Mouse (Mus musculus): ENCODE results near the gene Gcsh. TPM values are rescaled to one million over a fixed set of nuclear protein-coding genes. Genes with fewer than 3 reads are reported as not detected.

Gcsh gene
- total and polyA plus RNA-seq, 2 experiments from 2014 or later = 46.5 to 93.9 TPM

DNA sequence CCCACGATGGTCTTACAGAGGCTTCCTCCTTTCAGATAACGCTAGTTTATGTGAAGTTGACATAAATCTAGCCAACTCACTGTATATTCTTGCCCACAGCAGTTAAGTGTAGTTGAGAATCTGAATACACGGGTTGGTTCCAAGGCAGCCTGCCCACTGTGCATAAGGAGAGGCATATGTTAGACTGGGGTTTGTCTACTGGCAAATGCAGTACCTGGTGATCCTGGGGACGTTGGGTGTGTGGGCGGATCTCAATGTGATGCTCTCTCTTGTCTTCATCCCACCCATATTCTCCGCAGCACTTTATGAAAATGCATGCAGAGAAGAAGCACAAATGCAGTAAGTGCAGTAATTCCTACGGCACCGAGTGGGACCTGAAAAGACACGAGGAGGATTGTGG, 38.9 kb downstream of the Gcsh start:
- Histone ChIP-seq H3K4me2 (ENCODE audit: low read depth, low read length, poor library complexity, severe bottlenecking) (no peak overlapping the region), H3K36me3 (ENCODE audit: insufficient read depth, low read length) (peaks cover 54% of the 10 kb centered on the region), H3K9me3 (ENCODE audit: low read length) (no peaks in the 10 kb centered on the region), H3K27me3 (ENCODE audit: insufficient read depth, low read length) (no peaks in the 10 kb centered on the region), H3K27ac (ENCODE audit: low read depth, low read length) (no peak overlapping the region), H3K4me3 (ENCODE audit: low read depth, low read length) (no peak overlapping the region), H3K4me1 (ENCODE audit: insufficient read depth, low read length) (no peaks in the 10 kb centered on the region), H3K9ac (replicated peaks; ENCODE audit: low read length, poor library complexity, severe bottlenecking) (no peak overlapping the region)
- ATAC-seq (ENCODE audit: low FRiP score) = no peak
- DNase-seq (ENCODE audit: low spot score) = no peak
- WGBS = 94% methylated on average over 9 of the region's 9 CpGs
- TF ChIP-seq CTCF (IDR thresholded peaks at IDR 0.05) = no peak

DNA sequence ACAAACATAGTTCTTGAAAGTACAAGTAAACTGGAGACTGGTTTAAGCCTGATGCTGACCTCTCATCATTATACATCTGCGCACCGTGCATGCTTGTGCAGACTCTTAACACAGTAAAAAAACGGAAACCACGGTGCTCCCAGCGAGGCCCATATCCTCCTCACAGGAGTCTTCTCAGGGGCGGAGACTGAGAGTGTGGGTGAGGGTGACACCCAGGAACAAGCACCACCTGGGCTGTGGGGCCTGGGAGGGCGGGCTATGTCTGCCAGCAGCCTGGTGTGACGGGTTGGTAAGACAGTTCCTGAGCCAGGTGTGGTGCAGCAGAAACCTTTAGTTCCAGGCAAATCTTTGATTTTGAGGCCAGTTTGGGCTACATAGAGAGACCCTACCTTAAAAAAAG, 40.9 kb downstream of the Gcsh start:
- Histone ChIP-seq H3K4me2 (ENCODE audit: low read depth, low read length, poor library complexity, severe bottlenecking) (no peak overlapping the region), H3K9ac (replicated peaks; ENCODE audit: low read length, poor library complexity, severe bottlenecking) (no peak overlapping the region)
- 91% methylated on average over 8 of the region's 8 CpGs for WGBS

DNA sequence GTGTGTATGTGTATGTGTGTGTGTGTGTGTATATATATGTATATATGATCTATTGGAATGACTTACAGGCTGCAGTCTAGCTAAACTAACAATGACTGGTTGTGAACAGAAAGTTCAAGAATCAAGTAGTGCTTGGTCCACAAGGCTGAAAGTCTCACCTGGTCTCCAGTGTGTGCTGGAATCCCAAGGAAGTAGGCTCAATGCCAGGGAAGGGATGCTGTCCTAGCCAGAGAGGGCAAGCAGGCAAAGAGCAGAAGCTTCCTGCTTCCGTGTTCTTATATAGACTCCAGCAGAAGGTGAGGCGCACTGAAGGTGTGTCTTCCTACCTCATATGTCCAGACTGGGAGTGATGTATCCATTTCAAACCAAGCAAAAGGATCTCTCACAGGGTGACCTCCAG, 41.6 kb downstream of the Gcsh start:
- H3K4me3 ChIP-seq (ENCODE audit: low read depth, low read length) = no peak overlapping the region
- H3K27me3 ChIP-seq (ENCODE audit: insufficient read depth, low read length) = no peaks in the 10 kb centered on the region
- no peak for TF ChIP-seq CTCF (IDR thresholded peaks at IDR 0.05)
- peaks cover 33% of the 10 kb centered on the region for H3K36me3 ChIP-seq (ENCODE audit: insufficient read depth, low read length)
- H3K4me1 ChIP-seq (ENCODE audit: insufficient read depth, low read length) = no peaks in the 10 kb centered on the region
- H3K9me3 ChIP-seq (ENCODE audit: low read length) = no peaks in the 10 kb centered on the region
- WGBS = 97% methylated on average over 2 of the region's 2 CpGs
- H3K4me2 ChIP-seq (ENCODE audit: low read depth, low read length, poor library complexity, severe bottlenecking) = no peak overlapping the region
- H3K9ac ChIP-seq (replicated peaks; ENCODE audit: low read length, poor library complexity, severe bottlenecking) = no peak overlapping the region
- no peak overlapping the region for H3K27ac ChIP-seq (ENCODE audit: low read depth, low read length)
- DNase-seq (ENCODE audit: low spot score) (no peak), ATAC-seq (ENCODE audit: low FRiP score) (no peak)

More for the DNA sequence above, 40.9 kb downstream of the Gcsh start:
- Histone ChIP-seq H3K4me1 (ENCODE audit: insufficient read depth, low read length) (no peaks in the 10 kb centered on the region), H3K4me3 (ENCODE audit: low read depth, low read length) (no peak overlapping the region), H3K9me3 (ENCODE audit: low read length) (no peaks in the 10 kb centered on the region), H3K36me3 (ENCODE audit: insufficient read depth, low read length) (peaks cover 40% of the 10 kb centered on the region), H3K27ac (ENCODE audit: low read depth, low read length) (no peak overlapping the region), H3K27me3 (ENCODE audit: insufficient read depth, low read length) (no peaks in the 10 kb centered on the region)
- ATAC-seq (ENCODE audit: low FRiP score) = no peak
- no peak for DNase-seq (ENCODE audit: low spot score)
- TF ChIP-seq CTCF (IDR thresholded peaks at IDR 0.05) = no peak

DNA sequence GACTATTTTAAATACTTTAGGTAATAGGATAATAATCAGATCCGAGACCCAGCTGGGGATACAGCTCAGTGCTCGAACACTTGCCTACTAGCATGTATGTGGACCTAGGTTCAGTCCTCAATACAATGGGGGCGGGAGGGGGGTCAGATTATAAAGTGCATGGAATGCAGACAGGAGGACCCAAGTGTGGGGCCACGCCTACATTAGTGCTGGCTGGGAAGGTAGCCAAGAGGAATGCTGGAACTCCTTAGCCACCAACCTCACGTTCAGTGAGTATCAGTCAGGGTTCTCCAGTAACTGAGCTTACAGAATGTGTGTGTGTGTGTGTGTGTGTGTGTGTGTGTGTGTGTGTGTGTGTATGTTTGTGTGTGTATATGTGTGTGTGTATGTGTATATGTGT, 42.0 kb downstream of the Gcsh start:
- no peak overlapping the region for H3K4me3 ChIP-seq (ENCODE audit: low read depth, low read length)
- H3K9ac ChIP-seq (replicated peaks; ENCODE audit: low read length, poor library complexity, severe bottlenecking) = no peak overlapping the region
- 85% methylated on average over 5 of the region's 5 CpGs for WGBS
- H3K27ac ChIP-seq (ENCODE audit: low read depth, low read length) = no peak overlapping the region
- TF ChIP-seq CTCF (IDR thresholded peaks at IDR 0.05) = no peak
- peaks cover 29% of the 10 kb centered on the region for H3K36me3 ChIP-seq (ENCODE audit: insufficient read depth, low read length)
- H3K4me2 ChIP-seq (ENCODE audit: low read depth, low read length, poor library complexity, severe bottlenecking) = no peak overlapping the region
- no peaks in the 10 kb centered on the region for H3K4me1 ChIP-seq (ENCODE audit: insufficient read depth, low read length)
- no peaks in the 10 kb centered on the region for H3K9me3 ChIP-seq (ENCODE audit: low read length)
- no peak for DNase-seq (ENCODE audit: low spot score)
- no peaks in the 10 kb centered on the region for H3K27me3 ChIP-seq (ENCODE audit: insufficient read depth, low read length)
- no peak for ATAC-seq (ENCODE audit: low FRiP score)

DNA sequence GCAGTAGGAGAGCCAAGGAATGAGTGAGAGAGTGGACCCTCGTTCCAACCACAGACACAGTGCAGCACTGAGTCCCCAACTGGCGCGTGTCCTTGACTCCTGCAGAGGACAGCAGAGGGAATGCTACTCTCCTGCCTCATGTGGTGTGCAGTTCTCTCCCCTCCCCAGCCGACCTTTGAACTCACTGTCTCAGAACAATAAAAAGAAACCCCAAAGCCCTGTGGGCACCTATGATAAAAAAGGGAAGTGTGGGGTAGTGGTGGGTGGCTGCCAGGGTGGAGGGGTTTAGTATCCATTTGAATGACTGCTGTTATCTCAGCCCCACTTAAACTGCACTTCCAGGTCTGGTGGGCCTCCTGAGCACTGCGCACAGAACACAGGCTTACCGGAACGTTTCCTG, 45.7 kb downstream of the Gcsh start:
- H3K4me3 ChIP-seq (ENCODE audit: low read depth, low read length) = no peak overlapping the region
- H3K36me3 ChIP-seq (ENCODE audit: insufficient read depth, low read length) = no peaks in the 10 kb centered on the region
- H3K27ac ChIP-seq (ENCODE audit: low read depth, low read length) = no peak overlapping the region
- no peak for TF ChIP-seq CTCF (IDR thresholded peaks at IDR 0.05)
- no peaks in the 10 kb centered on the region; the same call in 1 of the 2 replicates for H3K4me1 ChIP-seq (ENCODE audit: insufficient read depth, low read length)
- DNase-seq (ENCODE audit: low spot score) (no peak), ATAC-seq (ENCODE audit: low FRiP score) (no peak)
- no peak overlapping the region for H3K9ac ChIP-seq (replicated peaks; ENCODE audit: low read length, poor library complexity, severe bottlenecking)
- H3K9me3 ChIP-seq (ENCODE audit: low read length) = no peaks in the 10 kb centered on the region
- 85% methylated on average over 7 of the region's 7 CpGs for WGBS
- H3K27me3 ChIP-seq (ENCODE audit: insufficient read depth, low read length) = no peaks in the 10 kb centered on the region
- no peak overlapping the region for H3K4me2 ChIP-seq (ENCODE audit: low read depth, low read length, poor library complexity, severe bottlenecking)

DNA sequence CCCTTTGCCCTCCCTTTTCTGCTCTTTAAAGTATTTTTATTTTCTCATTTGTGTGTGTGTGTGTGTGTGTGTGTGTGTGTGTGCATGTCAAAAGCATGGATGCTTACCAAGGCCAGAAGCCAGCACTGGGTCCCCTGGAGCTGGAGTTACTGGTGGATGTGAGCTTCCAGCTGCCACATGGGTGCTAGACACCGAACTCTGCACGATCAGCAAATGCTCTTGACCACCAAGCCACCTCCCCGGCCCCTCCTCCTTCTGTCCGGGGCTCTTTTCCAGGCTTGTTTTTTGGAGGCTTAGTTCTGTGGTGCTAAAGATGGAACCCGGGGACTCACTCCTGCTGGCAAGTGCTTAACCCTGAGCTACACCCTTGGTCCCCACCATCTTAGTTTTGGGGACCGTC, 46.5 kb downstream of the Gcsh start:
- no peak for TF ChIP-seq CTCF (IDR thresholded peaks at IDR 0.05)
- ATAC-seq (ENCODE audit: low FRiP score) (no peak), DNase-seq (ENCODE audit: low spot score) (no peak)
- 90% methylated on average over 6 of the region's 6 CpGs for WGBS
- Histone ChIP-seq H3K4me1 (ENCODE audit: insufficient read depth, low read length) (no peaks in the 10 kb centered on the region; the same call in 1 of the 2 replicates), H3K9me3 (ENCODE audit: low read length) (no peaks in the 10 kb centered on the region), H3K9ac (replicated peaks; ENCODE audit: low read length, poor library complexity, severe bottlenecking) (no peak overlapping the region), H3K4me2 (ENCODE audit: low read depth, low read length, poor library complexity, severe bottlenecking) (no peak overlapping the region), H3K36me3 (ENCODE audit: insufficient read depth, low read length) (no peaks in the 10 kb centered on the region), H3K4me3 (ENCODE audit: low read depth, low read length) (no peak overlapping the region), H3K27me3 (ENCODE audit: insufficient read depth, low read length) (no peaks in the 10 kb centered on the region), H3K27ac (ENCODE audit: low read depth, low read length) (no peak overlapping the region)
